Mouse (Mus musculus) heart, embryonic 15.5 days (tissue): ENCODE measurements around the gene Tmprss11d. TPM values are rescaled to one million over a fixed set of nuclear protein-coding genes. Genes with fewer than 3 reads are reported as not detected.

Experiments used
- ATAC-seq: fragments of 200-750 bp; cut with Nextera tagmentation; replicated peaks from 2 replicates; pipeline ENCODE4 v1.8.0; 2017; ENCODE audit warnings: low read depth, moderate TSS enrichment; ENCODE audit not compliant: insufficient number of reproducible peaks, insufficient read depth, low FRiP score
- H3K27ac ChIP-seq: fragments of 300-500 bp; sonication (generic); 2 replicates; pipeline ENCODE4 v1.5.1; 2015; ENCODE audit warnings: mild to moderate bottlenecking, inconsistent platforms
- H3K27me3 ChIP-seq: fragments of 300-500 bp; sonication (generic); 2 replicates; pipeline ENCODE4 v1.6.1; 2015; ENCODE audit warnings: inconsistent platforms
- H3K36me3 ChIP-seq: fragments of 300-500 bp; sonication (generic); 2 replicates; pipeline ENCODE4 v1.6.1; 2015; ENCODE audit warnings: mild to moderate bottlenecking, inconsistent platforms
- H3K4me1 ChIP-seq: fragments of 300-500 bp; sonication (generic); replicated peaks from 2 replicates; pipeline ENCODE4 v1.6.1; 2015; ENCODE audit warnings: inconsistent platforms
- H3K4me2 ChIP-seq: fragments of 300-500 bp; sonication (generic); 2 replicates; pipeline ENCODE4 v1.6.1; 2015; ENCODE audit warnings: inconsistent platforms, mild to moderate bottlenecking, moderate library complexity
- H3K4me3 ChIP-seq: fragments of 300-500 bp; sonication (generic); 2 replicates; pipeline ENCODE4 v1.5.1; 2015; ENCODE audit warnings: mild to moderate bottlenecking, inconsistent platforms
- H3K9ac ChIP-seq: fragments of 300-500 bp; sonication (generic); 2 replicates; pipeline ENCODE4 v1.6.1; 2015; ENCODE audit warnings: mild to moderate bottlenecking, inconsistent platforms
- H3K9me3 ChIP-seq: fragments of 300-500 bp; sonication (generic); replicated peaks from 2 replicates; pipeline ENCODE4 v1.6.1; 2016; ENCODE audit warnings: inconsistent platforms
- WGBS: fragments of 180-500 bp; shearing (Covaris S2); methylation state at CpG from one replicate; pipeline ENCODE4 v1.1.7; 2015; ENCODE audit warnings: mixed read lengths; 5-methylcytosine and 5-hydroxymethylcytosine counted together
- polyA plus RNA-seq: library from polyadenylated mRNA; unstranded; fragments of >200 nt; fragmentation: Nextera tagmentation; extraction: Ambion mirVana; gene quantifications from 2 replicates; pipeline ENCODE4 v1.2.1, GENCODE M21; 2015

Gene Tmprss11d
- polyA plus RNA-seq, 1 experiment from 2014 or later, result not detected

- Histone ChIP-seq H3K9ac (no peak overlapping the region), H3K27ac (no peak overlapping the region), H3K36me3 (no peaks in the 10 kb centered on the region), H3K9me3 (no peaks in the 10 kb centered on the region), H3K4me1 (no peaks in the 10 kb centered on the region), H3K27me3 (no peaks in the 10 kb centered on the region), H3K4me2 (no peak overlapping the region), H3K4me3 (no peak overlapping the region)
- ATAC-seq, result no peak
- 74% methylated on average over 8 of the region's 8 CpGs for WGBS
Observed at GRCm38 (mm10) chr5:86303877-86304276, 69.3 kb downstream of the Tmprss11d start.

- WGBS, result 69% methylated on average over 4 of the region's 4 CpGs
- Histone ChIP-seq H3K4me1 (no peaks in the 10 kb centered on the region), H3K27ac (no peak within 1 kb of the TSS)
Observed at GRCm38 (mm10) chr5:86289208-86289607, 84.0 kb downstream of the Tmprss11d start, which contains the start of gene Tmprss11c. Gene Tmprss11c, minus strand, starts transcription at chr5:86289308.

More at GRCm38 (mm10) chr5:86289208-86289607, 84.0 kb downstream of the Tmprss11d start, which contains the start of gene Tmprss11c:
- Histone ChIP-seq H3K36me3 (no peaks in the 10 kb centered on the region), H3K9ac (no peak within 1 kb of the TSS), H3K4me2 (no peak within 1 kb of the TSS), H3K9me3 (no peaks in the 10 kb centered on the region), H3K27me3 (no peaks in the 10 kb centered on the region), H3K4me3 (no peak within 1 kb of the TSS)
- no peak for ATAC-seq

Other genes starting within 250 kb of the Tmprss11d start
- 6.6 and 7.1 TPM in 2 replicates for gene Uba6, start 200.6 kb downstream of the Tmprss11d start, polyA plus RNA-seq
- gene Gnrhr, start 175.5 kb downstream of the Tmprss11d start, polyA plus RNA-seq, result not detected in 2 replicates
- not detected in 2 replicates for gene Tmprss11c, start 84.1 kb downstream of the Tmprss11d start, polyA plus RNA-seq
- not detected in 2 replicates for gene Tmprss11a, start 95.6 kb upstream of the Tmprss11d start, polyA plus RNA-seq
- gene Tmprss11g, start 145.2 kb upstream of the Tmprss11d start, polyA plus RNA-seq, result 0.05 TPM in 1 of 2 replicates, not detected in the other